Mouse (Mus musculus) small intestine, adult 2 months (tissue): Measurements from ENCODE around the gene Fthl17f.
"Not testable (repeated sequence)": the region's sequence is repeated elsewhere in the genome, so short reads cannot be mapped to it uniquely, and the experiment has no call there.

Experiments
- CTCF ChIP-seq: fragments of 200-500 bp; IDR thresholded peaks from 2 replicates; pipeline ENCODE4 v1.5.1; 2012; ENCODE audit warnings: low read depth, mild to moderate bottlenecking, control low read depth, inconsistent platforms, low read length, moderate library complexity, mixed read lengths; ENCODE audit not compliant: insufficient replicate concordance, insufficient read length; ENCODE audit errors: extremely low read depth
- POLR2A ChIP-seq: fragments of 200-500 bp; IDR thresholded peaks from 2 replicates; pipeline ENCODE4 v1.6.1; 2012; ENCODE audit warnings: low read depth, mild to moderate bottlenecking, control low read depth, inconsistent platforms, low read length, moderate library complexity

GRCm38 (mm10) chrX:9095066-9095465 is 32.3 kb downstream of the Fthl17f start:
- TF ChIP-seq CTCF, POLR2A: not testable (repeated sequence)
